Mouse (Mus musculus): ENCODE data around the gene Ifng. TPM values are rescaled to one million over a fixed set of nuclear protein-coding genes. Genes with fewer than 3 reads are reported as not detected.

The Ifng gene
- not detected for total RNA-seq (2021)
- long read RNA-seq, experiment 1 = 0 reads
- long read RNA-seq, experiment 2 = 0 reads

- DNase-seq = no peak
- H3K27ac ChIP-seq = no peak within 1 kb of the TSS
- intact Hi-C loops (cut with DNase I) = loop anchor here (10.0 kb wide), 1 partner anchor 104 kb away; no protein-coding TSS in a partner anchor
- no peak for TF ChIP-seq CTCF (IDR thresholded peaks at IDR 0.05)
- no peak within 1 kb of the TSS for H3K4me3 ChIP-seq
Observed at GRCm38 (mm10) chr10:118440742-118441240, at the start of gene Ifng. TSS of gene Ifng (plus strand) at chr10:118441046.

- no peak for TF ChIP-seq CTCF (IDR thresholded peaks at IDR 0.05)
- intact Hi-C loops (cut with DNase I) = no loop called here
- DNase-seq = no peak
- Histone ChIP-seq H3K27ac (no peak overlapping the region), H3K4me3 (peak overlapping the region; percentile 59)
Observed at GRCm38 (mm10) chr10:118399917-118400316, 40.9 kb upstream of the Ifng start.

GRCm38 (mm10) chr10:118406463-118407221, 34.2 kb upstream of the Ifng start:
- no peak overlapping the region for H3K4me3 ChIP-seq
- no peak overlapping the region for H3K27ac ChIP-seq
- TF ChIP-seq CTCF (IDR thresholded peaks at IDR 0.05) = no peak
- intact Hi-C loops (cut with DNase I) = no loop called here
- no peak for DNase-seq

- peak; percentile 41 for TF ChIP-seq CTCF (IDR thresholded peaks at IDR 0.05)
- intact Hi-C loops (cut with DNase I) = no loop called here
- no peak overlapping the region for H3K4me3 ChIP-seq
- no peak overlapping the region for H3K27ac ChIP-seq
- peak; percentile 24 for DNase-seq
Observed at GRCm38 (mm10) chr10:118411377-118411776, 29.5 kb upstream of the Ifng start.

GRCm38 (mm10) chr10:118412774-118413173, 28.1 kb upstream of the Ifng start:
- no peak for DNase-seq
- Histone ChIP-seq H3K27ac (no peak overlapping the region), H3K4me3 (no peak overlapping the region)
- intact Hi-C loops (cut with DNase I) = no loop called here
- no peak for TF ChIP-seq CTCF (IDR thresholded peaks at IDR 0.05)

- no peak overlapping the region for H3K27ac ChIP-seq
- TF ChIP-seq CTCF (IDR thresholded peaks at IDR 0.05) = no peak
- no peak overlapping the region for H3K4me3 ChIP-seq
- DNase-seq = no peak
- intact Hi-C loops (cut with DNase I) = no loop called here
Observed at GRCm38 (mm10) chr10:118419000-118419425, 21.8 kb upstream of the Ifng start.

- intact Hi-C loops (cut with DNase I) = no loop called here
- Histone ChIP-seq H3K4me3 (no peak overlapping the region), H3K27ac (no peak overlapping the region)
- TF ChIP-seq CTCF (IDR thresholded peaks at IDR 0.05) = no peak
- DNase-seq = no peak
Observed at GRCm38 (mm10) chr10:118420896-118421295, 19.9 kb upstream of the Ifng start.

- TF ChIP-seq CTCF (IDR thresholded peaks at IDR 0.05) = no peak
- DNase-seq = no peak
- H3K27ac ChIP-seq = no peak overlapping the region
- intact Hi-C loops (cut with DNase I) = no loop called here
- H3K4me3 ChIP-seq = no peak overlapping the region
Observed at GRCm38 (mm10) chr10:118435501-118435900, 5.3 kb upstream of the Ifng start.

- intact Hi-C loops (cut with DNase I) = loop anchor here (10.0 kb wide), 1 partner anchor 103 kb away; no protein-coding TSS in a partner anchor
- Histone ChIP-seq H3K4me3 (no peak overlapping the region), H3K27ac (no peak overlapping the region)
- TF ChIP-seq CTCF (IDR thresholded peaks at IDR 0.05) = peak; percentile 59
- no peak for DNase-seq
Observed at GRCm38 (mm10) chr10:118441898-118442297, 1.1 kb downstream of the Ifng start.

GRCm38 (mm10) chr10:118442999-118443398, 2.2 kb downstream of the Ifng start:
- no peak for TF ChIP-seq CTCF (IDR thresholded peaks at IDR 0.05)
- Histone ChIP-seq H3K27ac (no peak overlapping the region), H3K4me3 (no peak overlapping the region)
- no peak for DNase-seq
- intact Hi-C loops (cut with DNase I) = loop anchor here (10.0 kb wide), 1 partner anchor 102 kb away; no protein-coding TSS in a partner anchor

GRCm38 (mm10) chr10:118445021-118445420, 4.2 kb downstream of the Ifng start:
- Histone ChIP-seq H3K27ac (no peak overlapping the region), H3K4me3 (no peak overlapping the region)
- intact Hi-C loops (cut with DNase I) = loop anchor here (10.0 kb wide), 1 partner anchor 100 kb away; no protein-coding TSS in a partner anchor
- TF ChIP-seq CTCF (IDR thresholded peaks at IDR 0.05) = no peak
- DNase-seq = no peak

GRCm38 (mm10) chr10:118445502-118445901, 4.7 kb downstream of the Ifng start:
- no peak for DNase-seq
- intact Hi-C loops (cut with DNase I) = loop anchor here (10.0 kb wide), 1 partner anchor 99 kb away; no protein-coding TSS in a partner anchor
- Histone ChIP-seq H3K27ac (no peak overlapping the region), H3K4me3 (no peak overlapping the region)
- TF ChIP-seq CTCF (IDR thresholded peaks at IDR 0.05) = no peak

- intact Hi-C loops (cut with DNase I) = loop anchor here (10.0 kb wide), 1 partner anchor 99 kb away; no protein-coding TSS in a partner anchor
Observed at GRCm38 (mm10) chr10:118445978-118446377, 5.1 kb downstream of the Ifng start.

More at GRCm38 (mm10) chr10:118445978-118446377, 5.1 kb downstream of the Ifng start:
- no peak for DNase-seq
- no peak overlapping the region for H3K4me3 ChIP-seq
- H3K27ac ChIP-seq = no peak overlapping the region
- TF ChIP-seq CTCF (IDR thresholded peaks at IDR 0.05) = no peak

Data from gastrocnemius, adult 2 months (tissue).